Mouse (Mus musculus) megakaryocyte-erythroid progenitor cell, adult 5-6 weeks (primary cell): Measurements from ENCODE around the gene Pirb. TPM values are rescaled to one million over a fixed set of nuclear protein-coding genes. Genes with fewer than 3 reads are reported as not detected.
A peak's percentile ranks its signal among the peaks of the same experiment; 100 is the strongest.
"Not testable (repeated sequence)": the region's sequence is repeated elsewhere in the genome, so short reads cannot be mapped to it uniquely, and the experiment has no call there.

ENCODE experiments used
- ATAC-seq: replicated peaks from 2 replicates; pipeline ENCODE4 v1.8.0; 2016; ENCODE audit warnings: mild to moderate bottlenecking, inconsistent platforms; ENCODE audit not compliant: severe bottlenecking, poor library complexity, low FRiP score, low TSS enrichment
- total RNA-seq, 2 experiments: library from RNA; stranded (forward) in 1 of 2; stranded (reverse) in 1 of 2; fragments of 200-1000, 215-1000 nt in 1 of 2; fragments of >200 nt in 1 of 2; fragmentation: Nextera tagmentation in 1 of 2; gene quantifications; 2 replicates each; pipeline ENCODE4 v1.2.3; 2014 to 2017

Pirb gene
- 0.69 TPM in 1 of 2 replicates, not detected in the other for total RNA-seq (2014; fragmentation: Nextera tagmentation)
- total RNA-seq (2017) = 1.5 TPM in 1 of 2 replicates, not detected in the other

- ATAC-seq = not testable (repeated sequence)
Observed at GRCm38 (mm10) chr7:3720268-3720667, at the start of gene Pirb. Gene Pirb, minus strand, starts transcription at chr7:3720391.

- ATAC-seq = not testable (repeated sequence)
Observed at GRCm38 (mm10) chr7:3732675-3733074, 12.5 kb upstream of the Pirb start.

- ATAC-seq = not testable (repeated sequence)
Observed at GRCm38 (mm10) chr7:3725459-3725858, 5.3 kb upstream of the Pirb start.

DNA sequence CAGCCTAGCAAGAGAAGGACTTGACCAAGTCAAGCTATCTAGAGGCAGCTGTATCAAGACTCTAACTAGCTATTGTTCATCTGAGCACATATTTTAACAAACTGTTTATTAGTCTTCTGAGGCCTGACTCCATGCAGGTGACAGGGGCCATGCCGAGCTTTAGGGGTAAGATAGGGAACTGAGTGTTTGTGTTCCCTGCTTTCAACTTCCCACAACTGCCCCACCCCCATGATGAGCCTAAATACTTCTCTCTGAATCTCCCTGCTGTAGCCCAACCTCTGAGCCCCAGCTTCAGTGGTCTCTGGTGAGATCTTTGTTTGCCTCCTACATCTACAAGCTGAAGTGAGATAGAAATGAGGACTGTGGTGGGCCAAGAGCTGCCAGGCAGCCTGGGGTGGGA, 4.9 kb downstream of the Pirb start:
- ATAC-seq = no peak

GRCm38 (mm10) chr7:3712264-3712942, 7.8 kb downstream of the Pirb start:
- no peak for ATAC-seq

DNA sequence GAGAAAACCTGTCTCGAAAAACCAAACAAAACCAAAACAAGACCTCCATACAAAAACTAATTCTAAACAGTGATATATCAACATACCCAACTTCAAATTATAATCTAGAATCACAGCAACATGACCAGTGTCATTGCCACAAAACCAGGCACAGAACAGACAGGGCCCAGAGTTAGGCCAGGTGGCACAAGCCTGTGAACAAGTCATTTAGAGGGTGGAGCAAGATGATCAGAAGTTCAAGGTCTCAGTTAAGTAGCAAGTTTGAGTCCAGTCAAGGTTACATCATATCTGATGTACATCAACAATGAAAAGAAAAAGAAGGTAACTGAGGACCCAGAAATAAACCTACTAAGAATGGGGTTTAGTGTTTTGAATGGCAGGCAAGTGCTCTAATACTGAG, 11.2 kb downstream of the Pirb start:
- peak; percentile 27 for ATAC-seq

DNA sequence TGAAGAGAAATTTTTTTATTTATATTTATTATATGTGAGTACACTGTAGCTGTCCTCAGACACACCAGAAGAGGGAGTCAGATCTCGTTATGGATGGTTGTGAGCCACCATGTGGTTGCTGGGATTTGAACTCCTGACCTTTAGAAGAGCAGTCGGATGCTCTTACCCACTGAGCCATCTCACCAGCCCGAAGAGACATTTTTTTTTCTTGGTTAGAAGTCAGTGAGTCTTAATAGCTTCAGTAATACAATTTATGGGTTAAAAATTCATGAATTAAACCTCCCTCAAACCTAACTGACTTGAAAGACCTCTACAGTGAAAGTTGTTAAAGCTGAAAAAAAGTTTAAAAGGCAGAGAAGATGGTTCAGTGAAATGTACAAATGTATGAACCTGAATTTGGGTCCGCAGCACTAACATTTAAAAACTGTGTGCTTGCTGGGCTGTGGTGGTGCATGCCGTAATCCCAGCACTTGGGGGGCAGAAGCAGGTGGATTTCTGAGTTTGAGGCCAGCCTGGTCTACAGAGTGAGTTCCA, 11.7 kb downstream of the Pirb start:
- not testable (repeated sequence) for ATAC-seq

DNA sequence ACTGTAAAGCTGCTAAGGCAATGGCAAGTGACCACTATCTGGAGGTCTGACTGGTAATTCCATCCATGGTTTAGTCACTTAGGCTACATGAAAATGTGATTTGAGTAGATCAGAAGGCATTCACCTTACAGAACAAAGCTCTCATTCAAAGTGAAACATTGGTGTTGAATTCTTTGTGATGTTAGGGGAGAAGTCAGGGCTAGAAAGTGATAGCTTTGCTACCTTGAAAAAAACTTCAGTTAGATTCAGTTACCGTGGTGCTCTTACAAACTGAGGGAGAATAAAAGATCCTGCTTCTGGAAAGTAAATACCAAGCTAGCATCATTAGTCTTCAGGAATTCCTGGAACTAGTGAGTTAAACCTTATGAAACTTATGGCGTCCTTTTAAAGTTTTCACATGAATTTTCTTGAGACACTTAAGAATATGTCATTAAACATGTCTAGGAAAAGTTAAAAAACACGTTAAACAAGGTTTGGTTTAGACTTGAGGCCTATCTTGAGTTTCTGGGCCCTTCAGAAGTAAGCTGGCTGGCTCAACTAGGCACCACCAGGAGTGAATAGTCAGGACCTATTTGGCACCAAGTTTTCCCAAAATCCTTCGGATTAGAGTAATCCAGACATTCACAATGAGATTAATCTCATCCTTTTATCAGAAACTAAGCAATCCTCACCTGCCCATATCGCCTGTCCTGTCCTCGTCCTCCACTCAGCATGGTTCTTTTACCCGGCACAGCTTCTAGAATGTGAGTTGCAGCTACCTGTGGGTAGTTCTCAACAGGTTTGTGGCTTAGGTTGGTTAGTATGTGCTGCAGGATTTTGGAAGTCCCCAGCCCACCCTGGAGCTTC, 12.4 kb downstream of the Pirb start:
- ATAC-seq = no peak

DNA sequence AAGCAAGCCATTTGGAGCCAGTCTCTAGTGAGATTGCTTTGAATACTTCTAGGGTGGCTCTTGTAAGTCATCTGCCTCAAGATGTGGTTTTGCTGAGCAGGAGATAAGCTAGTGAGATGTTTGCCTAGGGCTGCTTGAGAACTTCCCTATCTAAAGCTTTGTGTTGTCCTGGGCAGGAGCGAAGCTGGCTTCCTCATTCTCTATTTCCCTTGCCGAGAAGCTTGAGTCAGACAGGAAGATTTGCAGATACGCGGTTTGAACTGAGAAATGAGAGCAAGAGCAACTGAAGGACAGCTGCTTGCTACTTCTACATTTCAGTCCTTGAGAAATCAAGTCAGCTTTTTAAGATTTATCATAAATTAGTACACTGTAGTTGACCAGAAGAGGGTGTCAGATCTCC, 13.2 kb downstream of the Pirb start:
- ATAC-seq = peak; percentile 43

DNA sequence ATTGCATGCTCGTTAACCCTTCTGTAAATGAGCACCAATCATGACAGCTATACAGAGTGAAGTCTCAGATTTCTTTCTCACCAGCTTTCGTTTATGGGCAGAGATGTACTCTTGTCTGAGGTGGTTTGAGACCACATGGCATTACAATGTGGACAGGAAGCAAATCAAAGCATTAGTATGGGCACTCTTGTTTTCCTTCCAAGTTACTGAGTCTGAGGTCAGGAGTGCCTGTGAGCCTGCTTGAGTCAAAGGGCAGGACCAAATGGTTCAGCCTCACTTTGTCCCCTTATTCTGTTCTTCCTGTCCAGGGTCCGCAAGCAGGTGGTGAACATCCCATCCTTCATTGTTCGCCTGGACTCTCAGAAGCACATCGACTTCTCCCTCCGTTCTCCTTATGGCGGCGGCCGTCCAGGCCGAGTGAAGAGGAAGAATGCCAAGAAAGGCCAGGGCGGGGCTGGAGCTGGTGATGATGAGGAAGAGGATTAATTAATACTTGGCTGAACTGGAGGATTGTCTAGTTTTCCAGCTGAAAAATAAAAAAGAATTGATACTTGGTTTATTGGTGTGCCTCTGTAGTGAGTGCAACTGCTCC, 13.8 kb downstream of the Pirb start:
- no peak for ATAC-seq

DNA sequence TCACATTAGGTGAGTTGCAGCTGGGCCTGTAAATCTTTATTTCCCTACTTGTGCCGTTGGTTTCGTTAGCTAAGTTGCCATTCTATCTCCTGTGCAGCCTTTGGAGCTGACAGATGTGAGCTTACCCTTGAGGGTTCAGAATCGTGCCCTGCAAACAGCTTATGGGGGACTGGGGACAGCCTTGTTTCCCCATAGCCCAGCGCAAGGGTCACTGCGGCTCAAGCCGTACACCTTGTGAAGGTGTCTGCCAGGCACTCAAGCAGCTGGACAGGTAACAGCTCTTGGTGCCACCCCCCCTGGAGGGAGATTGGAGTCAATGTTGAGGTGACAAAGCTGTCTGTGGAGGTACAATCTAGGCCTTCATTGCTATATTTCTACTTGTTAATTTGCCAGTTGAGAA, 14.3 kb downstream of the Pirb start:
- ATAC-seq = no peak

- ATAC-seq = not testable (repeated sequence)
Observed at GRCm38 (mm10) chr7:3705461-3705860, 14.7 kb downstream of the Pirb start.

DNA sequence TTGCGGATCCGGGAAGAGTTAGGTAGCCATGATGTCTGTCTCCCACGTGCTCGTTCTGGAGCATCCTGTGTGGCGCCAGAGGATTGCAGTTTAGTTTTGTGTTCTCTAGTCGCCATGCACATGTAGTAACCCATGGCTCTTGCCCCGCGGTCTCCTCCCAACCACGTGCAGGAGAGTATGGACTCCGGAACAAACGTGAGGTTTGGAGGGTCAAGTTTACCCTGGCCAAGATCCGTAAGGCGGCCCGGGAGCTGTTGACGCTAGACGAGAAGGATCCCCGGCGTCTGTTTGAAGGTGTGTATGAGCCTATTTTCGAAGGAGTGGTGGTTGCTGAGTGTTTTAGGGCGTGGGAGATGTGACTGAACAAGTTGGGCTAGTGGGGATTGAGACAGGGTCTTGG, 15.7 kb downstream of the Pirb start:
- ATAC-seq = 0 out of 2 replicates have a peak, but pooled peaks have one; percentile 4

GRCm38 (mm10) chr7:3703879-3704441, 16.2 kb downstream of the Pirb start, which contains the start of gene Rps9:
Gene Rps9, plus strand, starts transcription at chr7:3703993.
- ATAC-seq = peak; percentile 81

DNA sequence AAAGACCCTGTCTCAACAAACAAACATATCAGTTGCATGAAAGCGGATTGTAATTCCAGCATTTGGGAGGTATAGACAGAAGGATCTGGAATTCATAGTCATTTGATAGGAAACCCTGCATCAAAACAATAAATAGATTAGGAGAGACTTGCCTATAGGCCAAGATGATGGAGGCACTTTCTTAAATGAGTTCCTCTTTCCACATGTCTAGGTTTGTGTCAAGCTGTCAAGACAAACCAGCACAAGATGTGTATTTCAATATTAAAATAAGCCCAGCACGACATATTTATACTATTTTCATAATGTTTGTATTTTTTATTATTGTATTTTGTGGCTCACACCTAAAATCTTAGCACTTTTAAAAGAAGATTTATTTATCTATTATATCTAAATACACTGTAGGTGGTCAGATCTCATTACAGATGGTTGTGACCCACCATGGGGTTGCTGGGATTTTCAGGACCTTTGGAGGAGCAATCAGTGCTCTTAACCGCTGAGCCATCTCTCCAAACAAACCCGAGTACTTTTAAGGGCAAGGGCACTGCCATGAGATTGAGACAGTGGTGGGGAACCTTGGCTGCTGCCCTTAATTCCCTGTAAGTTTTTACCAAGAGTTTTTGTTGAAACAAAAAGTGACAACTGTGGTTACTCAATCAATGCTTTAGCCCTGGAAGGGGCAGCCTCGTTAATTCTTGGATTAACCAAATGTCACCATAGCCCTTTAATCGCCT, 16.9 kb downstream of the Pirb start:
- peak; percentile 5; the same call in 1 of the 2 replicates for ATAC-seq

- ATAC-seq = no peak
Observed at GRCm38 (mm10) chr7:3698471-3698870, 21.7 kb downstream of the Pirb start.

DNA sequence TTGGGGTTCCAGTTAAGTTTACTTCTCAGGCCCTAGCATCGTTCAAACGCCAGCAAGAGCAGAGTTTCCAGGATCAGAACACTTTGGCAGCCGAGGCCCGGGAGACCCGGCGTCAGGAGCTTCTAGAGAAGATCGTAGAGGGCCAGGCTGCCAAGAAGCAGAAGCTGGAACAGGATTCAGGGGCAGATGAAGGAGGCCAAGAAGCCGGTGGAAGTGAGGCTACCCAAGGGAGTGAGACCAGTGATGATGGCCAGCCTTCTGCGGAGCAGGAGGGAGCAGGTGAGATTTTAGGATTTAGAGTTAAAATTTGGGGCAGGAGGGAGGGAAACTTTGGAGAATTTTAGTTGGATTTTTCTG, 25.3 kb downstream of the Pirb start:
- ATAC-seq = not testable (repeated sequence)

GRCm38 (mm10) chr7:3694076-3694948, 25.9 kb downstream of the Pirb start:
- peak; percentile 41 for ATAC-seq
